Mouse (Mus musculus) liver, embryonic 12.5 days (tissue): ENCODE data around the gene Pkp3. TPM values are rescaled to one million over a fixed set of nuclear protein-coding genes. Genes with fewer than 3 reads are reported as not detected.

ENCODE experiments used
- ATAC-seq: fragments of 200-750 bp; cut with Nextera tagmentation; 2 replicates; pipeline ENCODE4 v1.8.0; 2017; ENCODE audit warnings: moderate number of reproducible peaks, mild to moderate bottlenecking, moderate library complexity
- H3K27ac ChIP-seq: fragments of 300-500 bp; sonication (generic); 2 replicates; pipeline ENCODE4 v1.5.1; 2016; ENCODE audit warnings: mild to moderate bottlenecking
- H3K27me3 ChIP-seq: fragments of 300-500 bp; sonication (generic); replicated peaks from 2 replicates; pipeline ENCODE4 v1.6.1; 2016; ENCODE audit warnings: mild to moderate bottlenecking, moderate library complexity
- H3K36me3 ChIP-seq: fragments of 300-500 bp; sonication (generic); 2 replicates; pipeline ENCODE4 v1.6.1; 2016; ENCODE audit warnings: mild to moderate bottlenecking, moderate library complexity
- H3K4me1 ChIP-seq: fragments of 300-500 bp; sonication (generic); 2 replicates; pipeline ENCODE4 v1.6.1; 2016
- H3K4me2 ChIP-seq: fragments of 300-500 bp; sonication (generic); 2 replicates; pipeline ENCODE4 v1.6.1; 2016; ENCODE audit warnings: mild to moderate bottlenecking, moderate library complexity
- H3K4me3 ChIP-seq: fragments of 300-500 bp; sonication (generic); 2 replicates; pipeline ENCODE4 v1.5.1; 2016; ENCODE audit warnings: mild to moderate bottlenecking, moderate library complexity
- H3K9ac ChIP-seq: fragments of 300-500 bp; sonication (generic); 2 replicates; pipeline ENCODE4 v1.6.1; 2016; ENCODE audit warnings: mild to moderate bottlenecking, moderate library complexity
- H3K9me3 ChIP-seq: fragments of 300-500 bp; sonication (generic); replicated peaks from 2 replicates; pipeline ENCODE4 v1.6.1; 2016; ENCODE audit warnings: mild to moderate bottlenecking, moderate library complexity
- WGBS: fragments of 180-500 bp; shearing (Covaris S2); methylation state at CpG from one replicate; pipeline ENCODE4 v1.1.7; 2016; ENCODE audit not compliant: insufficient replicate concordance; 5-methylcytosine and 5-hydroxymethylcytosine counted together
- polyA plus RNA-seq: library from polyadenylated mRNA; unstranded; fragments of >200 nt; fragmentation: Nextera tagmentation; extraction: Ambion mirVana; gene quantifications from 2 replicates; pipeline ENCODE4 v1.2.1, GENCODE M21; 2016

Gene Pkp3
- polyA plus RNA-seq, 1 experiment from 2014 or later = 1.1 TPM

- Histone ChIP-seq H3K9me3 (no peaks in the 10 kb centered on the region), H3K4me1 (peaks cover 61% of the 10 kb centered on the region), H3K9ac (peak within 1 kb of the TSS; percentile 51), H3K4me2 (peak within 1 kb of the TSS; percentile 78), H3K4me3 (peak within 1 kb of the TSS; percentile 54), H3K27ac (no peak within 1 kb of the TSS), H3K36me3 (no peaks in the 10 kb centered on the region), H3K27me3 (peaks cover 49% of the 10 kb centered on the region)
- WGBS = 2% methylated on average over 56 of the region's 56 CpGs
- ATAC-seq = no peak
Measured at GRCm38 (mm10) chr7:141099911-141100691, 22.1 kb downstream of the Pkp3 start, which contains the start of gene Sigirr. Gene Sigirr, minus strand, starts transcription at chr7:141100572.

- H3K9ac ChIP-seq = no peak overlapping the region
- ATAC-seq = peak; percentile 74
- peaks cover 57% of the 10 kb centered on the region for H3K27me3 ChIP-seq
Measured at GRCm38 (mm10) chr7:141103161-141103560, 25.1 kb downstream of the Pkp3 start.

GRCm38 (mm10) chr7:141115874-141116273 is 37.9 kb downstream of the Pkp3 start:
- ATAC-seq = no peak
- H3K9ac ChIP-seq = no peak overlapping the region
- no peak overlapping the region for H3K27ac ChIP-seq
- peaks cover 35% of the 10 kb centered on the region for H3K4me1 ChIP-seq
- no peaks in the 10 kb centered on the region for H3K9me3 ChIP-seq
- WGBS = 80% methylated on average over 9 of the region's 9 CpGs
- H3K4me3 ChIP-seq = no peak overlapping the region
- H3K4me2 ChIP-seq = no peak overlapping the region
- H3K36me3 ChIP-seq = no peaks in the 10 kb centered on the region
- H3K27me3 ChIP-seq = peaks cover 22% of the 10 kb centered on the region

More at GRCm38 (mm10) chr7:141103161-141103560, 25.1 kb downstream of the Pkp3 start:
- no peaks in the 10 kb centered on the region for H3K36me3 ChIP-seq
- H3K4me2 ChIP-seq = peak overlapping the region; percentile 23; the same call in 1 of the 2 replicates
- no peaks in the 10 kb centered on the region for H3K9me3 ChIP-seq
- H3K4me1 ChIP-seq = peaks cover 32% of the 10 kb centered on the region
- no peak overlapping the region for H3K27ac ChIP-seq
- 42% methylated on average over 3 of the region's 3 CpGs for WGBS
- no peak overlapping the region for H3K4me3 ChIP-seq

DNA sequence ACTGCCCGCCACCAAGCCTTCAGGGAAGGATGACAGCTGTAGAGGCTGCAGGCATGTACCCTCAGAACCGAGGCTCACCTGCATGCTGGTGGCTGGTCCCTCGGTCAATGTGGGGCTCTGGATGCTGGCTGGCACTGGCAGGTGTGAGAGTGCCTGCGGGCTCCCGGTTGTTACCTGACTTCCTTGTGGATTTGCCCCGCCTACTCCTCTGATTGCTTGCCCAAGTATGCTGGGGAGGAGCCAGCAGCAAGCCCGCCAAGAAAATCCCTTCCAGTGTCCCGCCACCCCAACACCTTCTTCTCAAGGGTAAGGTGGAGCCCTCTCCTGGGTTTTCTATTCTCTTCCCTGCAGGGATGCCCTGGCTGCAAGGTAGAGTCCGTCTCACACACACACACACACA is 39.6 kb downstream of the Pkp3 start, which contains the start of gene Ano9:
TSS of gene Ano9 (minus strand) at position 171 of the 400 bp plus-strand sequence.
- Histone ChIP-seq H3K36me3 (no peaks in the 10 kb centered on the region), H3K27me3 (peaks cover 15% of the 10 kb centered on the region), H3K4me2 (no peak within 1 kb of the TSS; the same call in 1 of the 2 replicates), H3K4me3 (no peak within 1 kb of the TSS), H3K4me1 (peaks cover 52% of the 10 kb centered on the region), H3K27ac (no peak within 1 kb of the TSS), H3K9ac (no peak within 1 kb of the TSS), H3K9me3 (no peaks in the 10 kb centered on the region)
- WGBS = 28% methylated on average over 8 of the region's 9 CpGs
- ATAC-seq = no peak

DNA sequence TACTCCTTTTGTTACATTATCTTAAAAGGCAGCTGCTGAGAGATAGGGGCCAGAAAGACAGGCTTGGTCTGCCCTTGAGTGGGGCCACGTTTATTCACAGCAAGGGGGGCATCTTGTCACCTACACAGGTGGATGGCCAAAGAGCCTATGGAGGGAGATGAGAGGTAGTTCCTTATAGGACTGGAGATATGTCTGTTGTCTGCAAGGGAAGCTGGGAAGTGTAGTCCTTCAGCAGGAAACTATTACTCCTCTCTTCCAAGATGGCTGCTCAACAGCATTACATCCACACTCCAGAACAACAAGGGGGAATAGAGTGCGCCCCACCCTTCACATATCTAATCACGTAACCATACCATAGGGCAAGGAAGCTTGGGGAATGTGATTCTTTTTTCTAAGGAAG is 41.5 kb downstream of the Pkp3 start:
- H3K4me3 ChIP-seq = no peak overlapping the region
- WGBS = 53% methylated on average over 3 of the region's 3 CpGs
- H3K27ac ChIP-seq = peak overlapping the region; percentile 18
- peaks cover 15% of the 10 kb centered on the region for H3K27me3 ChIP-seq
- no peaks in the 10 kb centered on the region for H3K9me3 ChIP-seq
- peaks cover 63% of the 10 kb centered on the region for H3K4me1 ChIP-seq
- no peak for ATAC-seq
- H3K4me2 ChIP-seq = no peak overlapping the region
- no peak overlapping the region for H3K9ac ChIP-seq
- no peaks in the 10 kb centered on the region for H3K36me3 ChIP-seq

- no peak overlapping the region for H3K9ac ChIP-seq
- H3K9me3 ChIP-seq = no peaks in the 10 kb centered on the region
- no peak overlapping the region for H3K4me3 ChIP-seq
- no peaks in the 10 kb centered on the region for H3K36me3 ChIP-seq
- no peak overlapping the region for H3K4me2 ChIP-seq
- no peak for ATAC-seq
- peak overlapping the region; percentile 75 for H3K27ac ChIP-seq
- peaks cover 15% of the 10 kb centered on the region for H3K27me3 ChIP-seq
- peaks cover 74% of the 10 kb centered on the region for H3K4me1 ChIP-seq
- 73% methylated on average over 3 of the region's 3 CpGs for WGBS
Measured at GRCm38 (mm10) chr7:141120605-141121004, 42.6 kb downstream of the Pkp3 start.

DNA sequence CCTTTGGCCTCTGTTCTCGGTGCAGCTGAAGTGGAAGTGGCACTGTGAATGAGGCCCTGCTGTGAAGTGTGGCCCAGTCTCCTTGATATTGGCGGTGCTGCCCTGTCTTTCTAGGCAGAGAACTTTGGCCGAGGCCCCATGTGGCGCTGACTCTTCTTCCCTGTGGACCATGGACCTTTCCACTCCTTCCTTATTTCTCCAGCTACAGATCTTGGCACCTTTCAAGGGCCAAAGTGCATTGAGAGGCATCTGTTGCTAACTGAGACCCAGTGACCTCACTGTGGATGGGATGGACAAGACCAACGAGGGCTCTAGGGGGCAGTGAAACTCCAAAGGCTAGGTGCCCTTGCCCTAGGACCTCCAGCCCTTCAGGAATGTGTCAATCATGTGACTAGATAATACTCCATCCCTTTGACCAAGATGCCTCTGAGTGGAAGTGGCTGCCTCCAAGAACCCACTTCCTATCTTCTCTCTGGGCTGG is 43.1 kb downstream of the Pkp3 start:
- Histone ChIP-seq H3K27me3 (peaks cover 15% of the 10 kb centered on the region), H3K9ac (no peak overlapping the region), H3K4me1 (peaks cover 79% of the 10 kb centered on the region), H3K36me3 (no peaks in the 10 kb centered on the region), H3K9me3 (no peaks in the 10 kb centered on the region), H3K4me2 (no peak overlapping the region), H3K27ac (peak overlapping the region; percentile 75), H3K4me3 (no peak overlapping the region)
- 68% methylated on average over 5 of the region's 5 CpGs for WGBS
- no peak for ATAC-seq

DNA sequence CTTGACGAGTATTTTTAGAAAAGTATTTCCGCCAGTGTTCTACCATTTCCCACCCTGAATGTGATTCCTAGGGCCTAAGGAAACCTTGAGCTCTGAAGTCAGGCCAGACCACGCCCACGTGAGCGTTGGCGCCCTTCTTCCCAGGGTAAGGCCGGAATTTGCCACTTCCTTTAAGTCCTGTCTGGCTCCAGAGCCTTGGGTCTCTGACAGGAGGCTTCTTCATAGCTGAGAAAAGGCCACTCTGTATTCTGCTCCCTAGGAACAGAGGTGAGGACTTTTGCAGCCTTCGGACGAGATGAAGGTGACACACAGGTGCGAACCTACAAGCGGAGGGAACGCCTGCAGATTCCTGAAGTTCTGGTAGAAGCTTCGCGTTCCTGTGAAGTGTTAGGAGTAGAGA is 44.2 kb downstream of the Pkp3 start, which contains the start of gene Ptdss2:
TSS of gene Ptdss2 (plus strand) at position 138 of the 400 bp plus-strand sequence.
- H3K4me2 ChIP-seq = peak within 1 kb of the TSS; percentile 86
- 27% methylated on average over 14 of the region's 14 CpGs for WGBS
- H3K9ac ChIP-seq = peak within 1 kb of the TSS; percentile 77
- peaks cover 6% of the 10 kb centered on the region for H3K27me3 ChIP-seq
- H3K9me3 ChIP-seq = no peaks in the 10 kb centered on the region
- H3K4me1 ChIP-seq = peaks cover 90% of the 10 kb centered on the region
- H3K36me3 ChIP-seq = no peaks in the 10 kb centered on the region
- peak within 1 kb of the TSS; percentile 93 for H3K27ac ChIP-seq
- ATAC-seq = no peak
- peak within 1 kb of the TSS; percentile 71 for H3K4me3 ChIP-seq

- Histone ChIP-seq H3K36me3 (no peaks in the 10 kb centered on the region), H3K9ac (peak overlapping the region; percentile 77), H3K27me3 (no peaks in the 10 kb centered on the region), H3K4me2 (peak overlapping the region; percentile 86), H3K4me1 (peaks cover 91% of the 10 kb centered on the region), H3K4me3 (peak overlapping the region; percentile 71), H3K9me3 (no peaks in the 10 kb centered on the region), H3K27ac (peak overlapping the region; percentile 93)
- WGBS = 1% methylated on average over 29 of the region's 29 CpGs
- ATAC-seq = peak; percentile 99
Measured at GRCm38 (mm10) chr7:141122689-141123516, 44.9 kb downstream of the Pkp3 start.

DNA sequence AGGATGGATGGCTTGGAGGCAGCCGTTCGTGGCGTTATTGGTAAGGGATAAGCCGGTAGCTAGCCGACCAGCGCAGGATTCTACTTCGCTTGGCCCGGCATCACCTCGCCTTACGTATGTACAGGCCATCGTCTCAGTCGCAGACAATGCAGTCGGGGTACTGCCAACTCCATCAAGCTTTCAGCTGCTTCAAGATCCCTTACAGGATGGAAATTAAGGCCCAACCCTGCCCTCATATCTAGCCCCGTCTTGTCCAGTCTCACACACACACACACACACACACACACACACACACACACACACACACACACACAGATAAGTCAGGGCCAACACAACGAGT is 45.5 kb downstream of the Pkp3 start:
- Histone ChIP-seq H3K4me2 (peak overlapping the region; percentile 86), H3K27me3 (no peaks in the 10 kb centered on the region), H3K9ac (peak overlapping the region; percentile 77), H3K4me3 (peak overlapping the region; percentile 71), H3K4me1 (peaks cover 91% of the 10 kb centered on the region), H3K36me3 (no peaks in the 10 kb centered on the region), H3K9me3 (no peaks in the 10 kb centered on the region), H3K27ac (peak overlapping the region; percentile 93)
- peak; percentile 6; the same call in 1 of the 2 replicates for ATAC-seq
- 2% methylated on average over 15 of the region's 15 CpGs for WGBS

- Histone ChIP-seq H3K4me1 (peaks cover 86% of the 10 kb centered on the region), H3K27me3 (no peaks in the 10 kb centered on the region), H3K9ac (peak overlapping the region; percentile 93), H3K4me2 (peak overlapping the region; percentile 77), H3K4me3 (peak overlapping the region; percentile 90), H3K27ac (peak overlapping the region; percentile 99), H3K36me3 (peaks cover 26% of the 10 kb centered on the region), H3K9me3 (no peaks in the 10 kb centered on the region)
- peak; percentile 88 for ATAC-seq
- WGBS = 1% methylated on average over 59 of the region's 59 CpGs
Measured at GRCm38 (mm10) chr7:141131024-141131820, 53.2 kb downstream of the Pkp3 start.
